Mouse (Mus musculus): ENCODE measurements around the gene Slc35a2. TPM values are rescaled to one million over a fixed set of nuclear protein-coding genes. Genes with fewer than 3 reads are reported as not detected.

Gene Slc35a2
- polyA plus RNA-seq, 1 experiment, result 4.4 TPM

DNA sequence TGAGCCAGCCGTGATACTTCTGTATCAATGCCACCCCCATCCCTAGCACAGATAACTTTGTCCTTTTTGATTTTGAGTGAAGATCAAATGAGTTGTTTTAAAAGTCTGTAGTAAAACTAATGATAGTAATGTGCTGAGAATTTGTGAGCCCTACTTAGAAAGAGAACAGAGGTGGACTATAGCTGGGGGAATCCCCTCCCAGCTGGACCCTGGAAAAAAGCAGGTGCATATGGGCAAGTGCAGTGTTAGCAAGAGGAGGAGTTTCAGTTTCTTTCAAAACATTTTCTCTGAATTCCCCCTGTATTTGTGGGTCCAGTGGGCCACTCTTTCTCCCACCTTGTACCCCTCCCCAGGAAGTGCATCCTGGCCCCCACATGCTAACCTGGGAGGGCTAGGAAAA lies 20.6 kb upstream of the Slc35a2 start:
- H3K4me3 ChIP-seq (replicated peaks), result no peak overlapping the region
- H3K36me3 ChIP-seq (ENCODE audit: control insufficient read depth), result peaks cover 90% of the 10 kb centered on the region
- H3K27me3 ChIP-seq (ENCODE audit: control insufficient read depth), result no peaks in the 10 kb centered on the region
- no peaks in the 10 kb centered on the region for H3K9me3 ChIP-seq (ENCODE audit: control insufficient read depth, low read length)
- peaks cover 40% of the 10 kb centered on the region for H3K4me1 ChIP-seq (ENCODE audit: control insufficient read depth)
- TF ChIP-seq GATA1 (IDR thresholded peaks at IDR 0.05; ENCODE audit: low read length), result no peak
- TF ChIP-seq TAL1 (IDR thresholded peaks at IDR 0.05; ENCODE audit: low read length), result no peak

GRCm38 (mm10) chrX:7864551-7864950 lies 19.3 kb upstream of the Slc35a2 start:
- TF ChIP-seq GATA1 (IDR thresholded peaks at IDR 0.05; ENCODE audit: low read length) (no peak), TAL1 (IDR thresholded peaks at IDR 0.05; ENCODE audit: low read length) (no peak)
- Histone ChIP-seq H3K36me3 (ENCODE audit: control insufficient read depth) (peaks cover 90% of the 10 kb centered on the region), H3K4me1 (ENCODE audit: control insufficient read depth) (peaks cover 29% of the 10 kb centered on the region), H3K4me3 (replicated peaks) (no peak overlapping the region), H3K9me3 (ENCODE audit: control insufficient read depth, low read length) (no peaks in the 10 kb centered on the region), H3K27me3 (ENCODE audit: control insufficient read depth) (no peaks in the 10 kb centered on the region)

- Histone ChIP-seq H3K4me3 (replicated peaks) (no peak overlapping the region), H3K27me3 (ENCODE audit: control insufficient read depth) (no peaks in the 10 kb centered on the region), H3K4me1 (ENCODE audit: control insufficient read depth) (peaks cover 22% of the 10 kb centered on the region), H3K9me3 (ENCODE audit: control insufficient read depth, low read length) (no peaks in the 10 kb centered on the region), H3K36me3 (ENCODE audit: control insufficient read depth) (peaks cover 90% of the 10 kb centered on the region)
- TF ChIP-seq GATA1 (IDR thresholded peaks at IDR 0.05; ENCODE audit: low read length), result no peak
- TF ChIP-seq TAL1 (IDR thresholded peaks at IDR 0.05; ENCODE audit: low read length), result no peak
Measured at GRCm38 (mm10) chrX:7865343-7865742, 18.5 kb upstream of the Slc35a2 start.

DNA sequence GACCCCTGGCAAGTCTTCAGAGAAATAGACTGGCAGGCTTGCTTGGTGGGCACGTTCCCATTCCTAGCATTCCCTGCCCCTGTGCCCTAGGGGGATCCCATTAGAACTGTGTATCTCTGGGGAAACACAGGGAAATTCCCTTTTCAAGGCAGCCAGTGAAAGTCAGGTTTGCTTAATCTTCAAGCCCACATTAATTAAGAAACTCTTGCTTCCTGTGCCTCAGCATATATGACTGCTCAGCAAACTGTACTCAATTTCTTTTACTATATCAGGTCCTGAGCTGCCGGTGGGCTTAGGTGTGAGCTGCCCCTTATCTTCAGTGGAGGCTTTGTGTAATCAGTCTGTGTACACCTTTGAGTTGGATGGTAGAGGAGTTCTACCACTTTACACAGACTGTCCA lies 18.0 kb upstream of the Slc35a2 start:
- no peaks in the 10 kb centered on the region for H3K27me3 ChIP-seq (ENCODE audit: control insufficient read depth)
- H3K9me3 ChIP-seq (ENCODE audit: control insufficient read depth, low read length), result no peaks in the 10 kb centered on the region
- TF ChIP-seq TAL1 (IDR thresholded peaks at IDR 0.05; ENCODE audit: low read length), result no peak
- TF ChIP-seq GATA1 (IDR thresholded peaks at IDR 0.05; ENCODE audit: low read length), result no peak
- no peak overlapping the region for H3K4me3 ChIP-seq (replicated peaks)
- peaks cover 90% of the 10 kb centered on the region for H3K36me3 ChIP-seq (ENCODE audit: control insufficient read depth)
- peaks cover 17% of the 10 kb centered on the region for H3K4me1 ChIP-seq (ENCODE audit: control insufficient read depth)

DNA sequence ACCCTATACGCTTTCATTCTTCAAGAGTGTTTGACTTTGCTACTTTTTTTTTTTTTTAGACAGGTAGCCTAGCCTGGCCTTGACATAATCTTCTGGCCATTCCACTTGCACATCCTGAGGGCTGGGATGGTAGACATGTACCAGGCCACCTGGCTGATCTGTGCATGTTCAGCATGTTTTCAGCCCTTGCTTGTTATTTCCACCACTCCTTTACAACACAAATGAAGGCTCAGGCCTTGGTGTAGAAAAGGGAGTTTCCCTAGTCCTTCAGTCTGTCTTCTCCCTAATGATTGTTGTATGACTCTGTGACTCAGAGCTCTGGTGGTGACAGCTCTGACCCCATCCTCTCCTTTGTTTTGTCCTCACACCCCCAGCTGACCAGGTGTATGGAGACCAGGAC lies 16.7 kb upstream of the Slc35a2 start:
- Histone ChIP-seq H3K4me3 (replicated peaks) (no peak overlapping the region), H3K27me3 (ENCODE audit: control insufficient read depth) (no peaks in the 10 kb centered on the region), H3K36me3 (ENCODE audit: control insufficient read depth) (peaks cover 90% of the 10 kb centered on the region), H3K4me1 (ENCODE audit: control insufficient read depth) (peaks cover 6% of the 10 kb centered on the region), H3K9me3 (ENCODE audit: control insufficient read depth, low read length) (no peaks in the 10 kb centered on the region)
- TF ChIP-seq TAL1 (IDR thresholded peaks at IDR 0.05; ENCODE audit: low read length) (no peak), GATA1 (IDR thresholded peaks at IDR 0.05; ENCODE audit: low read length) (no peak)

DNA sequence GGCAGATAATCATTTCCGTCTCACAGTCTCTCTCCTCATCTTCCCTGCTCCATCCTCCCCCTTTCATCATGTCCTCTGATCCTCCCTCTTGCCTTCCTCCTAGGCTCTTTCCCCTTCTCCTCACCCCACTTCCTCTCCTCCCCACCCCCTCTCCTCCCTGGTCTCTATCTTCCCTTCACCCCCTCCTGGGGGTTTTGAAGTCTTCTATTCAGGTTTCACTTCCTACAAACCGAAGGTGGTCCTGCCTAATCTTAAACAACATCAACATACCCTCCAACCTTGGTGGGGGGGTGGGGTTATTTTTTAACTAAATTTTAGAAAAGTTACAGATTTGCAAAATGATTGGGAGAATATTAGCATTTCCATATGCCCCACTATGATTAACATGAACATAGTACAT lies 15.3 kb upstream of the Slc35a2 start:
- H3K4me1 ChIP-seq (ENCODE audit: control insufficient read depth), result peaks cover 4% of the 10 kb centered on the region
- TF ChIP-seq TAL1 (IDR thresholded peaks at IDR 0.05; ENCODE audit: low read length) (no peak), GATA1 (IDR thresholded peaks at IDR 0.05; ENCODE audit: low read length) (no peak)

GRCm38 (mm10) chrX:7869826-7870225 lies 14.0 kb upstream of the Slc35a2 start:
- H3K36me3 ChIP-seq (ENCODE audit: control insufficient read depth), result peaks cover 99% of the 10 kb centered on the region

More for the DNA sequence above, 15.3 kb upstream of the Slc35a2 start:
- Histone ChIP-seq H3K27me3 (ENCODE audit: control insufficient read depth) (no peaks in the 10 kb centered on the region), H3K4me3 (replicated peaks) (no peak overlapping the region), H3K36me3 (ENCODE audit: control insufficient read depth) (peaks cover 92% of the 10 kb centered on the region), H3K9me3 (ENCODE audit: control insufficient read depth, low read length) (no peaks in the 10 kb centered on the region)

DNA sequence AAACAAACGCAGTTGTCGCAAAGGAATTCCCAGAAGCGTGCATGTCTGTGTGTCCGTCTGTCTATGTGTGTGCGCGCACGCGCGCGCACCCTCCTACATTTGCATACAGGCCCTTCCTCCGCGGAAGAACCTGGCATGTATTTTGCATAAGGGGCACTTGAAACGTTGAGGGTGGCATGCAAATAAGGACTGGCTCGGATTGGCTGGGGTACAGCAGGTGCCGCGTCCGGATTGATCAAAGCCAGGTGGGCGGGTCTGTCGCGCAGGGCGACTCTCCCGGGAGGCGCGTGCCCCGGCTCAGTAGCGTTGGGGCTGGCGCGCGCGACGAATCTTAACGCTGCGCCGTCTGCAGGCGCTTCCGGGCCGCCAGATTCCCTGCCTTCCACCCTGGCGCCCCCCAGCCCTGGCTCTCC lies 5.8 kb upstream of the Slc35a2 start, which contains the start of gene Pim2:
Gene Pim2 (plus strand): TSS at position 256 of the 413 bp plus-strand sequence.
- peak within 1 kb of the TSS; percentile 61 for H3K4me3 ChIP-seq (replicated peaks)
- H3K36me3 ChIP-seq (ENCODE audit: control insufficient read depth), result peaks cover 40% of the 10 kb centered on the region
- H3K4me1 ChIP-seq (ENCODE audit: control insufficient read depth), result peaks cover 28% of the 10 kb centered on the region
- H3K9me3 ChIP-seq (ENCODE audit: control insufficient read depth, low read length), result peaks cover 5% of the 10 kb centered on the region
- TF ChIP-seq TAL1 (IDR thresholded peaks at IDR 0.05; ENCODE audit: low read length) (no peak), GATA1 (IDR thresholded peaks at IDR 0.05; ENCODE audit: low read length) (no peak)
- peaks cover 14% of the 10 kb centered on the region for H3K27me3 ChIP-seq (ENCODE audit: control insufficient read depth)

More at GRCm38 (mm10) chrX:7869826-7870225, 14.0 kb upstream of the Slc35a2 start:
- TF ChIP-seq GATA1 (IDR thresholded peaks at IDR 0.05; ENCODE audit: low read length) (no peak), TAL1 (IDR thresholded peaks at IDR 0.05; ENCODE audit: low read length) (no peak)
- Histone ChIP-seq H3K27me3 (ENCODE audit: control insufficient read depth) (no peaks in the 10 kb centered on the region), H3K4me3 (replicated peaks) (no peak overlapping the region), H3K4me1 (ENCODE audit: control insufficient read depth) (peaks cover 4% of the 10 kb centered on the region), H3K9me3 (ENCODE audit: control insufficient read depth, low read length) (no peaks in the 10 kb centered on the region)

DNA sequence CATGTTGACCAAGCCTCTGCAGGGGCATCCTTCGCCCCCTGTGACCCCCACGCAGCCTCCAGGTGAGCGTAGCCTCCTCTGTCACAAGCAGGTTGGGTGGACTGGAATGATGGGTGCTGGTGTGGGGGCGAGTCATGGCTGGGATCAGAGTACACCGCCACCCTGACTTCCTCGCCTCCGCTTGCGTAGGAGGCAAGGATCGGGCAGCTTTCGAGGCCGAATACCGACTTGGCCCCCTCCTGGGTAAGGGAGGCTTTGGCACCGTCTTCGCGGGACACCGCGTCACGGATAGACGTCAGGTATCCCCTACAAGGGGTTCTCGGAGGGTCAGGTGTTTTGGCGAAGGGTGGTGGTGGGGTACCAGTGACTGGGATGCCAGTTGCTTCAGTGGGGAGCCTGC lies 5.3 kb upstream of the Slc35a2 start:
- H3K4me1 ChIP-seq (ENCODE audit: control insufficient read depth), result peaks cover 29% of the 10 kb centered on the region

GRCm38 (mm10) chrX:7879819-7880218 lies 4.0 kb upstream of the Slc35a2 start:
- Histone ChIP-seq H3K9me3 (ENCODE audit: control insufficient read depth, low read length) (peaks cover 5% of the 10 kb centered on the region), H3K27me3 (ENCODE audit: control insufficient read depth) (peaks cover 14% of the 10 kb centered on the region), H3K4me3 (replicated peaks) (no peak overlapping the region), H3K4me1 (ENCODE audit: control insufficient read depth) (peaks cover 39% of the 10 kb centered on the region), H3K36me3 (ENCODE audit: control insufficient read depth) (peaks cover 22% of the 10 kb centered on the region)
- TF ChIP-seq TAL1 (IDR thresholded peaks at IDR 0.05; ENCODE audit: low read length), result no peak
- no peak for TF ChIP-seq GATA1 (IDR thresholded peaks at IDR 0.05; ENCODE audit: low read length)

More for the DNA sequence above, 5.3 kb upstream of the Slc35a2 start:
- H3K9me3 ChIP-seq (ENCODE audit: control insufficient read depth, low read length), result peaks cover 5% of the 10 kb centered on the region
- H3K36me3 ChIP-seq (ENCODE audit: control insufficient read depth), result peaks cover 35% of the 10 kb centered on the region
- TF ChIP-seq GATA1 (IDR thresholded peaks at IDR 0.05; ENCODE audit: low read length) (no peak), TAL1 (IDR thresholded peaks at IDR 0.05; ENCODE audit: low read length) (no peak)
- H3K27me3 ChIP-seq (ENCODE audit: control insufficient read depth), result peaks cover 14% of the 10 kb centered on the region
- H3K4me3 ChIP-seq (replicated peaks), result peak overlapping the region; percentile 61
